Mouse (Mus musculus) forebrain, embryonic 10.5 days (tissue): ENCODE data around the gene Plekha4. TPM values are rescaled to one million over a fixed set of nuclear protein-coding genes. Genes with fewer than 3 reads are reported as not detected.
"Not testable (repeated sequence)": the region's sequence is repeated elsewhere in the genome, so short reads cannot be mapped to it uniquely, and the experiment has no call there.

ENCODE experiments used
- DNase-seq: peaks from one replicate; pipeline ENCODE4 v3.0.0-alpha.2; 2017; ENCODE audit warnings: low spot score; ENCODE audit errors: extremely low spot score
- H3K27ac ChIP-seq: fragments of 300-500 bp; sonication (generic); 2 replicates; pipeline ENCODE4 v1.5.1; 2016; ENCODE audit warnings: mild to moderate bottlenecking
- H3K27me3 ChIP-seq: fragments of 300-500 bp; sonication (generic); 2 replicates; pipeline ENCODE4 v1.6.1; 2016; ENCODE audit warnings: mild to moderate bottlenecking; ENCODE audit not compliant: poor library complexity, severe bottlenecking
- H3K36me3 ChIP-seq: fragments of 300-500 bp; sonication (generic); replicated peaks from 2 replicates; pipeline ENCODE4 v1.6.1; 2016; ENCODE audit warnings: mild to moderate bottlenecking, moderate library complexity
- H3K4me1 ChIP-seq: fragments of 300-500 bp; sonication (generic); 2 replicates; pipeline ENCODE4 v1.6.1; 2016
- H3K4me3 ChIP-seq: fragments of 300-500 bp; sonication (generic); 2 replicates; pipeline ENCODE4 v1.5.1; 2016; ENCODE audit warnings: mild to moderate bottlenecking, moderate library complexity
- H3K9me3 ChIP-seq: fragments of 300-500 bp; sonication (generic); 2 replicates; pipeline ENCODE4 v1.6.1; 2016; ENCODE audit warnings: mild to moderate bottlenecking, moderate library complexity
- WGBS: fragments of 180-500 bp; shearing (Covaris S2); methylation state at CpG from one replicate; pipeline ENCODE4 v1.1.7; 2016; 5-methylcytosine and 5-hydroxymethylcytosine counted together
- polyA plus RNA-seq: library from polyadenylated mRNA; unstranded; fragments of >200 nt; fragmentation: Nextera tagmentation; extraction: Ambion mirVana; gene quantifications from 2 replicates; pipeline ENCODE4 v1.2.1, GENCODE M21; 2016

The Plekha4 gene
- polyA plus RNA-seq, 1 experiment from 2014 or later = 1.1 TPM

DNA sequence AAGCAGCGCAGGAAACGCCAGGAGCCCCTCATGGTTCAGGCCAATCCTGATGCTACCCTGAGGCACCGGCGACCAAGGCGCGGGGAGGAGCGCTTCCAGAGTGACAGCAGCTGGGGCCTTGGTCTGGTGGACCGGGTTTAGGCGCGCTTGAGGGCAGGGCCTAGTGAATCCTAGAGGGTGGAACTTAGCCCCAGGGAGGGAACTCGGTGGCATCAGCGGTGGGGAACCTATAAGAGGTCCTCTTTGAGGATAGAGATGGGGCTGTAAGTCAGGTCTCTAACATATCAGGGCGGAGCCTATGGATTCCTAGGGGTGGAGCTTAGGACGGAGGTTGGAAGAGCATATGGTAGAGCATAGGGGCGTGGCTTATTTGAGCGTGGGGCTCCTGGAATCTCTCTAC, 10.7 kb upstream of the Plekha4 start:
- Histone ChIP-seq H3K4me3 (peak overlapping the region; percentile 16), H3K4me1 (peaks cover 17% of the 10 kb centered on the region), H3K36me3 (no peaks in the 10 kb centered on the region), H3K27ac (peak overlapping the region; percentile 65; the same call in 1 of the 2 replicates), H3K9me3 (no peaks in the 10 kb centered on the region), H3K27me3 (no peaks in the 10 kb centered on the region)
- 24% methylated on average over 16 of the region's 16 CpGs for WGBS
- DNase-seq = no peak

DNA sequence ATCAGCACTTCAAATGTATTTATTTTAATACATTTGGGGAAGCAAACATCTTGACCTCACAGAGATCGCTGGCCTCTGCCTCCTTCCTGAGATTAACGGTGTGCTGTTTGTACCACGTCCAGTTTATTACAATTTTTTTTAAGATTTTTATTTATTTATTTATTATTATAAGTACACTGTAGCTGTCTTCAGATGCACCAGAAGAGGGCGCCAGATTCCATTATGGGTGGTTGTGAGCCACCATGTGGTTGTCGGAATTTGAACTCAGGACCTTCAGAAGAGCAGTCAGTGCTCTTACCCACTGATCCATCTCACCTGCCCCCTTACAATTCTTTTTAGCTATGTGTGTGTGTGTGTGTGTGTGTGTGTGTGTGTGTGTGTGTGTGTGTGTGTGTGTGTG, 9.3 kb upstream of the Plekha4 start:
- not testable (repeated sequence) for H3K27ac ChIP-seq, H3K36me3 ChIP-seq, DNase-seq, H3K4me3 ChIP-seq, H3K27me3 ChIP-seq, H3K9me3 ChIP-seq
- WGBS = 67% methylated on average over 5 of the region's 5 CpGs
- H3K4me1 ChIP-seq = peaks cover 23% of the 10 kb centered on the region

DNA sequence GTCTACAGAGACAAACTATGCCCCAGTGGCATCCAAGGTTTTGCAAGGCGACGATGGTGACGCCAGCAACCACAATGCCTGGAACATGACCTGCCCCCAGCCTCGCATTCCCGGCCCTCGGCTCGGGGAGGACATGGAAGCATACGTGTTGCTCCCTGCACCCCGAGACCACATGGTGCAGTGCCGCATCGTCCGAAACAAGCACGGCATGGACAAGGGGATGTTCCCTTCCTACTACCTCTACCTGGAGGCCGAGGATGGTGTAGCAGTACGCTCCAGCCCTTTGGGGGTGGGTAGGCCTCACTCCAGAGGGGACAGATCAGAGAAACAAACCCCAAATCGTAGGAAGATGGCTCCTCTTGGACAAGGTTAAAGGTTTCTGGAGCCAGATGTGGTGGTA, 7.5 kb upstream of the Plekha4 start:
- peaks cover 9% of the 10 kb centered on the region for H3K36me3 ChIP-seq
- H3K9me3 ChIP-seq = no peaks in the 10 kb centered on the region
- H3K4me1 ChIP-seq = peaks cover 39% of the 10 kb centered on the region
- 94% methylated on average over 16 of the region's 16 CpGs for WGBS
- no peak for DNase-seq
- H3K4me3 ChIP-seq = no peak overlapping the region
- H3K27me3 ChIP-seq = no peaks in the 10 kb centered on the region
- H3K27ac ChIP-seq = no peak overlapping the region

DNA sequence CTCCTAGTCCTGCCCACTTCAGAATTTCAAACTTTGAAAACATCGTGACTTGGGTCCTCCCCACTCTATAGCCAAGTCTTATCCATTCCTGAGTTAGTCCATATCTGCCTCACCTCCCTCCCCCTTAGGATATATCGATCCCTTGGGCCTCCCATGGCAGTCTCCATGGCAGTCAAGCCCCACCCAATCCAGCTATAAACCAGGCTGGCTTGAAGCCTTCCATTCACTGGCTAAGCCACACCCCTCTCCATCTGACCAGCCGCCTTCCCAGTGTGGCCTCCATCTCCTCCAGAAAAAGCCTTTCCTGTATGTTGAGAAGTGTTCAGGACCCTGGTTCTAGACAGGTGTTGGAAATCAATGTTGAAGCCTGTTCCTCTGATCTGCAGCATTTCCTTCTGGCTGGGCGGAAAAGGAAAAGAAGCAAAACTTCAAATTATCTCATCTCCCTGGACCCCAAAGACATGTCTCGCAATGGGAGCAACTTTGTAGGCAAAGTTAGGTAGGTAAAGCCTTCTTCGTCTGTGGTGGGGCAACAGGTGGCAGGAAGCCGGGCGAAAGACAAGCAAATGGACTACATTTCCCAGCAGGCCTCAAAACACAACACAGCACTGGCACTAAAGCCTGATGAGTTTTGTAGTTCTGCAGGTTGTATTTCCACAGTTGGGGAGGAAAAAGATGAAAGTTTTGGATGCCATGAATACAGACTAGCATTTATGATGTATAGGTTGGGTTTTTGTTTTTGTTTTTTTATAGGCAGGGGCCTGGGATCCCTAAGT, 6.6 kb upstream of the Plekha4 start:
- no peak overlapping the region for H3K27ac ChIP-seq
- DNase-seq = no peak
- no peaks in the 10 kb centered on the region for H3K9me3 ChIP-seq
- H3K27me3 ChIP-seq = no peaks in the 10 kb centered on the region
- H3K4me1 ChIP-seq = peaks cover 45% of the 10 kb centered on the region
- H3K36me3 ChIP-seq = peaks cover 16% of the 10 kb centered on the region
- WGBS = 80% methylated on average over 8 of the region's 8 CpGs
- H3K4me3 ChIP-seq = no peak overlapping the region

DNA sequence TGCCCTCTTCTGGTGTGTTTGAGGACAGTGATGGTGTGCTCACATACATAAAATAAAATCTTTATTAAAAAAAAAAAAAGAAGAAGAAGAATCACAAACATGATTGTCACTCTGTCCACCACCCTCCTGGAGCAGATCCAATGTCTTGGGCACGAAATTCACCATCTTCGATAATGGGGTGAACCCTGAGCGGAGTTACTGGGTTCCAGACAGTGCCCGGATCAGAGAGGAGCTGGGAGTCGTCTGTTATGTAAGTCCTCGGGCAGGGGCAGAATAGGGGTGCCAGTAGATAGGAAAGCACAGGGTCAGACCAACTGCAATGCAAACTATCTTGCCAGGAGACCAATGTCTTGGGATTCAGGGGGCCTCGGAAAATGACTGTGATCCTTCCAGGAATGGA, 5.5 kb upstream of the Plekha4 start:
- Histone ChIP-seq H3K27me3 (no peaks in the 10 kb centered on the region), H3K4me1 (peaks cover 49% of the 10 kb centered on the region), H3K4me3 (no peak overlapping the region), H3K27ac (no peak overlapping the region), H3K36me3 (peaks cover 20% of the 10 kb centered on the region), H3K9me3 (no peaks in the 10 kb centered on the region)
- no peak for DNase-seq
- WGBS = 96% methylated on average over 7 of the region's 7 CpGs

DNA sequence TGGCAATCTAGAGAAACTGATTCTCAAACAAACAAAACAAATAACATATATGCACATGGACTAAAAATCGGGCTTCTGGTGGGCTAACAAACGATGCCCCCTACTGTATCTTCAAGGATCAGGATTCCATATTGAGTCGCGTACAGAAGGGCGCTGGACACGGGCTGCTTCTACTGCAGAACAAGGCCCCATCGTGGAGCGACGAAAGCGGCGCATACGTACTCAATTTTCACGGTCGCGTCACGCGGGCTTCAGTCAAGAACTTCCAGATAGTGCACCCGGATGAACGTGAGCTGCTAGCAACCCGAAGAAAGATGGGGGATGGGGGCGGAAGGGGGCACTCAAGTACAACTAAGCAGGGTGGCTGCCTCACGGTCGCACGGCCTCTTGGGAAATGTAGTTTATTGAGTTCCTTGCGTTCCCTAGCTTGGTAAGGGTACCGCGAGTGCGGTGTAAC, 4.4 kb upstream of the Plekha4 start:
- DNase-seq = peak; percentile 85
- H3K36me3 ChIP-seq = peaks cover 20% of the 10 kb centered on the region
- WGBS = under 1% methylated on average over 28 of the region's 28 CpGs
- H3K27ac ChIP-seq = peak overlapping the region; percentile 91
- no peaks in the 10 kb centered on the region for H3K27me3 ChIP-seq
- H3K4me3 ChIP-seq = peak overlapping the region; percentile 63
- H3K4me1 ChIP-seq = peaks cover 47% of the 10 kb centered on the region
- H3K9me3 ChIP-seq = no peaks in the 10 kb centered on the region

DNA sequence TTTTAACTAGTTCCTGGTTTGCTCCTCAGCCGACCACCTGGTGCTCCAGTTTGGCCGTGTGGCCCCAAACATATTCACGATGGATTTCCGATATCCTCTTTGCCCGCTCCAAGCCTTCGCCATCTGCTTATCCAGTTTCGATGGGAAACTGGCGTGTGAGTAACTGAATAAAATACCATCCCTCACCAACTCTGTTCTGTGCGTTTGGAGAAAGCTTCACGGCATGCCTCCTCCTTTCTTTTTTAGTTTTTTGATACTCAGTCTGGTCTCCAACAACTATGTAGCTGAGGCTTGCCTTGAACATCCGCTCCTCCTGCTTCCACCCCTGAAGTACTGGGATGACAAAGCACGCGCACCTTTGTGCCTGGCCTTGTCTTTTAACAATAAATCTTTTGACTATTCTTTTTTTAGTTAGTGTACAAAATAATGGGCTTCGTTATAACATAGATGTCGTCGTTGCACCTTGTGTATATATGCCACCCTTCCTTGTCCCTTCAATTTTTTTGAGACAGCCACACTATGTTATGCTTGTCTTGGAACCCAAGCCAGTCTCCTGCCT, 3.9 kb upstream of the Plekha4 start:
- WGBS = 61% methylated on average over 16 of the region's 16 CpGs
- Histone ChIP-seq H3K36me3 (peaks cover 20% of the 10 kb centered on the region), H3K27ac (peak overlapping the region; percentile 91), H3K4me1 (peaks cover 47% of the 10 kb centered on the region), H3K4me3 (peak overlapping the region; percentile 63), H3K9me3 (no peaks in the 10 kb centered on the region), H3K27me3 (no peaks in the 10 kb centered on the region)
- no peak for DNase-seq

DNA sequence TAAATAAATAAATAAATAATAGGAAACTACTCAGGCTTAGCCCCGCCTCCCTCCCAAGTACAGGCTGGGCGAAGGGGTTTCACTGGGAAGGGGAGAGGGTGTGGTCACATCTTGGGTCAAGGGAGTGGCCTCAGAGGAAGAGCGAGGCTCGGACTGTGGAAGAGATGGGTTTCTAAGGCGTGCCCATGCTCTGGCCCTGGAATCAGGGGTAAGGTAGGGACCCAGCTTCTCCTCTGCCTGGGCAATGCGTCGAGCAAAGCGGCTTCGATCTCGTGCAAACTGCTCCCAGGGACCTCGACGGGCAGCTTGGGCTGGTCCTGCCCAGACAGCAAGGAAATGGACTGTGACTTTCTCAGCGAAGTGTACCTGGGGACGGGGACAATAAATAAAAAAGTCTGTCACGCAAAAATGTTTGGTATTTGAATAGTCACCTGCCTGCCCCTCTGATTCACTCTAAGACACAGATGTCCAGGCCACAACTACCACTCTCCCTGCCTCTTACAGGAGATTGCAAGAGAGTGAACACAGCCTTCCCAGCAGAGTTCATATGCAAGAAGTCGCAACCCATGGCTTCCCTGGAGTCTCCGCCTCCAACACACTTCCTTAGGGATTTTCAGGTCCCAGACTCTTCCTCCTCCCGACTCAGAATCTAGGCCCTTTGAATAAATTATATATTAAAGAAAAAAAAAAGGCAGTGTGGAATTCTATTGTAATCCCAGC, 3.0 kb upstream of the Plekha4 start:
- Histone ChIP-seq H3K4me1 (peaks cover 47% of the 10 kb centered on the region), H3K36me3 (peaks cover 20% of the 10 kb centered on the region), H3K27me3 (no peaks in the 10 kb centered on the region), H3K27ac (no peak overlapping the region), H3K9me3 (no peaks in the 10 kb centered on the region), H3K4me3 (peak overlapping the region; percentile 30)
- no peak for DNase-seq
- 79% methylated on average over 18 of the region's 18 CpGs for WGBS

DNA sequence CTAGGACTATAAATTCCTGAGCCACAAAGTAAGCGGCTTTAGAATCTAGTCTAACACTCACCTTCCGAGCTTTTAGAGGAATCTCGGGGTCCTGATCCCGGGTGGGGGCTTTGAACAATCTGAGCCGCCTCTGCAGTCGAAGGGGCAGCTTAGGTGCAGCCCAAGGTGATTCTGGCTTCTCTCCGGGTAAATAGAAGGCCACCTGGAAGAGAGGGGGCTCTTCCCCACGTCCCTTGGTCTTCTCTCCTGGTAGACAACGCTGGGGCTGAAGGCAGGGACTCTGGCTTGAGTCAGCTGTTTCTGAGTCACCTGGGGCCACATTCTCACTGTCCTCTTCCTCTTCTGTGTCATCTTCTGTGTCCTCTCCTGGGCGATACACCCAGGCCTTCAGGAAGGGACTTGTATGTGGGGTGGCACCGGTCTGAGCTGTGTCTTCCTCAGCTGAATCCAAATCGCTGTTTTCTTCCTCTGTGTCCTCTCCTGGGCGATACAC, 2.4 kb upstream of the Plekha4 start:
- H3K27me3 ChIP-seq = no peaks in the 10 kb centered on the region
- peak overlapping the region; percentile 30 for H3K4me3 ChIP-seq
- WGBS = 86% methylated on average over 13 of the region's 13 CpGs
- H3K27ac ChIP-seq = no peak overlapping the region
- no peaks in the 10 kb centered on the region for H3K9me3 ChIP-seq
- H3K36me3 ChIP-seq = peaks cover 20% of the 10 kb centered on the region
- H3K4me1 ChIP-seq = peaks cover 47% of the 10 kb centered on the region
- DNase-seq = no peak

DNA sequence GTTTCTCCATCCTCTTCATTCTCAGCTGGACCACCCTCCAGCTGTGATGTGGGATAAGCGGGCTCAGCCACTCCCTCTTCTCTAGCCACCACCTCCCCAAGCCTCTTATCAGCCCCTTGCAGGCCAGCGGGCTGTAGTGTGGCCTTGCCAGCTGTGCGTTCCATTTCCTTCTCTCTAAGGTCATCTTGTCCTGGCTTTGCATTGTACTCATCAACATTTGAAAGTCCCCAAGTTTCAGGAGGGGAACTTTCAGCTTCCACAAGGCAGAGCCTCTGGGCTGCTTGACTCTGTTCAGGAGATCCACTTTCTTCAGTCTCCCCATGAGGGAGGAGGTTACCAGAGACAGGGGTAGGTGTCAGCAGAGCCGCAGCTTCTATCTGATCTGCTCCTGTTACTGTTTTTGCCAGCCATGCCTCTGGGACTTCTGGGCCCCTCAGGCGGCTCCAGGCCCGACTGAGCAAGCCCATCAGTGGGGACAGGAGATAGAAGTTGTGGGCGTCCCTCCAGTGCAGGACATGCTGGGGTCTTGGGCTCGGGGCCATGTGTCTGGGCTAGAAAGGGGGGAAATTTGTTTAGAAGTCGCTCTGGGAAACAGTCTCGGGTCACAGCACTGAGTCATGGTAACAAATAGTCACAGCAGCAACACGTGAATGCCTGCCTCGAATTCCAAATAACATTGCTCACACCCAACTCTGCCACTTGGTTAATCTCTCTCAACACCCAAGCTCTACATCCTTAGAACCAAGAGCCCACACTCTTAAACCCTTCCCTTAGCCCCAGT, 1.1 kb upstream of the Plekha4 start:
- Histone ChIP-seq H3K4me3 (peak overlapping the region; percentile 91), H3K9me3 (no peaks in the 10 kb centered on the region), H3K27me3 (no peaks in the 10 kb centered on the region), H3K36me3 (peaks cover 20% of the 10 kb centered on the region), H3K27ac (peak overlapping the region; percentile 94), H3K4me1 (peaks cover 50% of the 10 kb centered on the region)
- WGBS = 43% methylated on average over 12 of the region's 12 CpGs
- DNase-seq = peak; percentile 25

DNA sequence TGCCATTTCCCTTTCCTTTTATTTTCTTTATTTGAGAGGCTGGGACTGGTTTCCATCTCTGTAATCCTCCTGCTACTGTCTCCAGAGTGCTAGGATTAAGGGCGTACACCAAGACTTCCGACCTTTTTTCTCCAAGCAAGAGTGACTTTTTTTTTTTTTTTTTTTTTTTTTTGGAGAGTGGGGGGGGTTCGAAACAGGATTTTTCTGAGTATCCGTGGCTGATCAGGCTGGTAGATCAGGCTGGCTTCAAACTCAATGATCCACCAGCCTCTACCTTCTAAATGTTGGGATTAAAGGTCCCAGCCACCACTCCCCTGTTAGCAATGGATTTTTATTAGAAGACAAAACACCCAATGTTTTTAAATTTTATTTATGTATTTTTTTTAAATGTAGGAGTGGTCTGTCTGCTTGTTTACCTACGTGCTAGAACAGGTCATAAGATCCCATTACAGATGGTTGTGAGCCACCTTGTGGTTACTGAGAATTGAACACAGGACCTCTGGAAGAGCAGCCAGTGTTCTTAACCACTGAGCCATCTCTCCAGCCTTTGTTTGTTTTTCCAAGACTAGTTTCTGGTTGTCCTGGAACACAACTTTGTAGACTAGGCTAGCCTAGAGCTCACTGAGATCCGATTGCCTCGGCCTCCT, 467 bp downstream of the Plekha4 start:
- Histone ChIP-seq H3K27ac (peak overlapping the region; percentile 94), H3K36me3 (peaks cover 20% of the 10 kb centered on the region)
- DNase-seq = no peak

DNA sequence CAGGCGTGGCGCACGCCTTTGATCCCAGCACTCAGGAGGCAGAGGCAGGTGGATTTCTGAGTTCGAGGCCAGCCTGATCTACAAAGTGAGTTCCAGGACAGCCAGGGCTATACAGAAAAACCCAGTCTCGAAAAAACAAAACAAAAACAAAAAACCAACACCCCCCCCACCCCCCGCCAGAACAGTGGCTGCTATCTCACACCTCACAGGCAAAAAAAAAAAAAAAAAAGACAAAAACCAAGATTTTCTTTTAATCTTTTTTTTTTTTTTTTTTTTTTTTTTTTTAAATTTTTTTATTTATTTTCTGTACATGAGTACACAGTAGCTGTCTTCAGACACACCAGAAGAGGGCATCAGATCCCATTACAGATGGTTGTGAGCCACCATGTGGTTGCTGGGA, 1.0 kb downstream of the Plekha4 start:
- H3K36me3 ChIP-seq = peaks cover 20% of the 10 kb centered on the region
- WGBS = 88% methylated on average over 6 of the region's 6 CpGs
- peaks cover 50% of the 10 kb centered on the region for H3K4me1 ChIP-seq
- H3K27me3 ChIP-seq, H3K4me3 ChIP-seq, H3K9me3 ChIP-seq, H3K27ac ChIP-seq, DNase-seq: not testable (repeated sequence)

More for the DNA sequence above, 467 bp downstream of the Plekha4 start:
- 24% methylated on average over 7 of the region's 7 CpGs for WGBS
- Histone ChIP-seq H3K4me3 (peak overlapping the region; percentile 91), H3K9me3 (no peaks in the 10 kb centered on the region), H3K27me3 (no peaks in the 10 kb centered on the region), H3K4me1 (peaks cover 54% of the 10 kb centered on the region)
